Mouse (Mus musculus) left cerebral cortex, postnatal 14 days (tissue): ENCODE measurements at regions not wholly inside any gene's neighbourhood (a gene's known extent, or its start where the extent isn't known, plus 50 kb on each side); places are given as distances from the start of the nearest gene placed in this dataset.
A peak's percentile ranks its signal among the peaks of the same experiment; 100 is the strongest.

Experiments
- DNase-seq, 2 experiments: peaks; one replicate each; pipeline ENCODE4 v3.0.0; 2021 to 2022; ENCODE audit warnings: low spot score in 2 of 2, mixed read lengths in 1 of 2
- intact Hi-C: fragments of 180-260 bp; cut with DNase I; formaldehyde crosslinking; loops from one replicate; pipeline ENCODE4 v1.15.1; 2025

DNA sequence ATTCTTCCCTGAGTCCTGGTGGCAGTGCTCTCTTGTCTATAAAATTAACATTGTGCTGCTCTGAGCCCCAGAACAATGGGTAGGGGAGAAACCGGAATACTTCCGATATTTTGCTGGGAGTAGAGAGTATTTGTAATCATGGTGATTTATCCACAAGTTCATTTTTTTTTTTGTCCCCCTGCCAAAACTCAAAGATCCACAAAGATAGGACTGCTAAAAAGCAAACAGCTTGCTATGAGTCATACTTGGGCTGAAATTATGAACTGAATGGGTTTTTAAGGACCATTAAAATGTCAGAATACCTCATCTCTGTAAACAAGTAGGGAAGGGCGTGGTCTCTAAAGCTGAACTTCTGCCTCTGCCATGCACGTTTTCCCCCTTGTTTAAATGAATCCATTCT lies 476.3 kb downstream of the Tmem132b start:
- DNase-seq = peak in 1 of 2 experiments; percentile 49
- intact Hi-C loops = no loop called here

DNA sequence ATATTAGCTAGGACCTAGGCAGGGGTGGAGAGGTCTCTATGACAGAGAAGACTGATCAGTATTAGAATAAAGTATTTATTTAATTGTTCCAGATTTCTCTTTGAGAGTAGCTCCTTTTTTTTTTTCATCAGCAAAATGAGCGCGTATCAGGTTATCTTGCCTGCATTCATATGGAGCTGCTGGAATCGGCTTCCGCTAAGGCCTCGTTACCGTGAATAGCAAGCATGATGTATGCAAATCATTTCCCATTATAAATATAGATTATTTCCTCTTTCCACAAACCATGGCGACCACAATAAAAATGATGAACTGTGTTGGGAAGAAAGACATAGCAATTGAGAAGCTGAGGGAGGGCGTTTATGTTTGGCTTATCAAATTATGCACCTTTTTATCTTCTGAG lies 476.7 kb downstream of the Tmem132b start:
- no peak for DNase-seq

DNA sequence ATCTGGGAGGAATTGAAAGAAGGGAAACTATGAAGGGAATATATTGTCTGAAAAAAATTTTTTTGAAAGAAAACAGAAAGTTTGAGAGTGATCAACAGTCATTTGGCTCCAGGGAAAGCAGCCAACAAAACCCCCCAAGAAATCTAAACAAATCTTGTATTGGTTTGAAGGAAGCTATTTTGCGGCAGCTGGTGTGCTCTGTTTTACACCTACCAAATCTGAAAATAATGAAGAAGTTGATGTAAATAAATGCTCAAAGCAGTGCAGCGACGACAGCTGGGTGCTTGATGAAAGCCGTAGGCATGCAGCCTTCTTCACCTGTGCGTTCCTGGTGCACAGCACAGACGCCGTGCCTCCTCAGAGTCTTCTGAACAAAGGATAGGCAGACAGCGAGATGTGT lies 488.2 kb downstream of the Tmem132b start:
- DNase-seq = peak; percentile 11 to 27
- intact Hi-C loops = no loop called here

More for the DNA sequence above, 476.7 kb downstream of the Tmem132b start:
- intact Hi-C loops = no loop called here

DNA sequence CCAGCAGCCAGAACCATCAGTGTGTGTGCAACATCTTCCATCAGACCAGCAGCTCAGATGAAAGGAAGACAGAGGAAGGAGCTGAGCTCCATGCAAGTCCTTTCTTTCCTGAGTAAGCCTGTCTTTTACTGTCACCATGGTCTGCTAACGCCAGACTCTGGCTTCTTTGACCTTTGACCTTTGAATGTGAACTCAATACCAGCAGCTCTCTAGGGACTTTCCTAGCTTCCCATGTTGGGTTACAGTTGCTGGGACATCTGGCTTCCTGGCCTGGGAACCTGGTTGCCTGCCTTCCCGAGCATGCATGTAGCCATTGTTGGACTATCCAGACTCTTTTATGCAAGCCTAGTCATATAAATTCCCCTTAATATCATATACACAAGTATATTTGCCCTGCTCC lies 492.3 kb downstream of the Tmem132b start:
- DNase-seq = no peak
- intact Hi-C loops = no loop called here

DNA sequence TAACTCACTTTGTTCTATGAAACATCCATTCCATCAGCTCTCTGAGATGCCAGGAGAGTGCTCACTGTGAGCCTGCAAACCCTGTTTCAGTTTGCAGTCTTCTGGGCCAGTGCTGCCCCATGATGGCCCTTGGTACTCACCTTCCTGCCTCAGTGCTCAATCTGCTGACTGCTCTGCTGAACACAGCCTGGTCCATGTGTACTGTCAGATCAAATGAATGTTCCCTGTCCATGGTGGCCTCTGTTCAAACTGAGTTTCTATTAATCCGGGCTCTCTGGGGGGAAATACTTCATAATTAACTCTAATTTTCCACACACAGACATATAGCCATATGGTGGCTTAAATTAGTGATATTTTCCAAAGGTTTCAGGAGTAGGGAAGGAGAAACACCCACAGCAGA lies 503.3 kb downstream of the Tmem132b start:
- DNase-seq = no peak
- intact Hi-C loops = no loop called here

DNA sequence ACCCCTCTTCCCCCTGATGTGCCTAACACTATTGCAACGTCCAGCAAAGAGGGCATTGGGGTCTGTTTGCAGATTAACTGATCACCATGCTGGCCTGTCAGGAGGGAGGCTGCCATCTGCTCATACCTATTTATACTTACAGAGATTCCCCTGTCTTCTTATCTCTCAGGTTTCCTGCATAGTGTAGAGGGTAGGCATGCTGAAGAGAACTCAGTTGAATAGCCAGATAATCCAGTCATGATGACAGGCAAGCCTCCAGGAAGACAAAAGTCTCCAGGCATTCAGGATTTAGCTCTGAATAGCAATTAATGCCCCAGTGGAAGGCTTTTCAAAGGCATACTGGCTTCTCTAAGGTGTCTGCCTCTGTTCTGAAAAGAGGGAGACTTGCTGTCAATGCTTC lies 505.1 kb downstream of the Tmem132b start:
- intact Hi-C loops = no loop called here
- no peak for DNase-seq

DNA sequence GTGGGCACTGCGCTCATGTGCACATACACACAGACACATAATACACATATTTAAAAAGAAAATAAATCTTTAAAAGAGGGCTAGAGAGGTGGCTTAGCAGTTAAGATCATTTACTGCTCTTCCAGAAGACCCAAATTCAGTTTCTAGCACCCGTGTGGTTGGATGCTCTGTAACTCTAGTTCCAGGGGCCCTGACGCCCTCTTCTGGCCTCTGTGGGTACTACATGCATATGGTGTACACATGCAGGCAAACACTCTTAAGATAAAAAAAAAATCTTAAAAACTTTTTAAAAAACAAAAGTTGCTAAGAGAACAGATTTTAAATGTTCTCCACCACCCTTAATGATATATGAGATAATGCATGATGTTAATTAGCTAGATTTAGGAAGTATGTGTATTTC lies 514.2 kb downstream of the Tmem132b start:
- intact Hi-C loops = no loop called here
- DNase-seq = no peak

DNA sequence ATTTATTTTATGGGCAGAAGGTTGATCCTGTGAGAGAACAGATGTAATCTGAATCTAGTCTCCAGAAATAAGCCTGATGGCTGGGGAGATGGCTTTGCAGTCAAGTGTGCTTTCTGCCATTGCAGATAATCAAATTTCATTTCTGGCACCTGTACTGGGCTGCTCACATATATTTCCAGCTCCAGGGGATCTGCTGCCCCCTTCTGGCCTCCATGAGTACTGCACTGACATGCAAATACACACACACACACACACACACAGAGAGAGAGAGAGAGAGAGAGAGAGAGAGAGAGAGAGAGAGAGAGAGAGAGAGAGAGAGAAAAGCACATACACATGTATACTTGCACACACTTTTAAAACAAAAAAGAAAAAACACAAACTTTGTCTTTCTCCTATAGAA lies 532.1 kb downstream of the Tmem132b start:
- intact Hi-C loops = no loop called here
- DNase-seq = no peak

DNA sequence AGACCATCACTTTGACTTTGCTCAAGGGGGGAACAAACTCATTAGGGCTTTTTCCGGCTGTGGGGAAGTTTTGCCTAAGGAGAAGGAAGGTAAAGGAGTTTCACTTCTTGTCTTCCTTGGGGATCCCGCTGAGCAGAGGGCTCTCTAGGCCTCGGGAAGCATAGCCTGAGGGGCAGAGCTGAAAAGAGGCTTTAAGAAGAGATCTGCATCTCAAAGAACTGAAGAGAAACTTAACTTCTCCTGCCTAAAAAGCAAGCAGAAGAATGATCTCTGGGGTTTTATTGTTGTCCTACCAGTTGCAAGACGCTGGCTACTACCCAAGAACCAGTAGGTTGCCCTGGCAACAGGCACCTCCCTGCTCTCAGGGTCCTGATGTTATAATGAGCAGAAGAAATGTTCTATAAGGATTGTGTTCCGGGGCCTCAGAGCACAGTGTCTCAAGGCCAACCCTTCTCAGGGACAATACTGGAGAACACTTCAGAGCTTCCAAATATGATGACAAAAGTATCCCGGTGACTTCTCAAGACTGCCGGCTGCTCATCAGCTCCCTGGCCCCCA lies 547.8 kb downstream of the Tmem132b start:
- DNase-seq = no peak
- intact Hi-C loops = no loop called here

DNA sequence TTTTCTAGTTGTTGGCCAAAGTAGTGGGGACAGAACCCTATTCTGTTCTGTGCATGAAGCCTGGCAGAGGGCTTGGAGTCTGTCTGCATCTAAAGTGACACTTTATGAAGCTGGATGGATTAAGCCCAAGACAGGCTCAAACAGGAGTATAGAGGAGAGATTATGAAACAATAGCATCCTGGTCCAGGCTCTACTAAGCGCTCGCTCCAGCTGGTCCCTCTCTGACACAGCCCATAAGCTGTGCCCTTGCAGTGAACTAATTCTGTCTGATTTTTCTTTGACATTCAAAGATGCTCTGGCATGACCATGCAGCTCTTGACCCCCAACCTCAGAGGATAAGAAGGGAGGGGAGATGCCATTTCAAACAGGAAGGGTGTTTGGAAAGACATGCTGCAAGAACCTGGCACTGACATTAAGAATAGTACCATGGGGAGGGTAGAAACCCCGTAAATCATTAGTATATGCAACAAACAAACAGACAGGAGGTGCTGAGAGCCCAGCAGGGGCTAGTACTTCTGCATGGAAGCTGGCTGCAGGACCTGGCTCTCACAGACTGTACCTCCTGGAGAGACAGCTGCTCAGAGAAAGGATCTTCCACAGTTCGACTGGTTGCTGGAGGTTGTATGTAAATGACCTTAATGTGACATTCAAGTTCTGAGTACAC lies 556.8 kb downstream of the Tmem132b start:
- no peak for DNase-seq
- intact Hi-C loops = no loop called here

DNA sequence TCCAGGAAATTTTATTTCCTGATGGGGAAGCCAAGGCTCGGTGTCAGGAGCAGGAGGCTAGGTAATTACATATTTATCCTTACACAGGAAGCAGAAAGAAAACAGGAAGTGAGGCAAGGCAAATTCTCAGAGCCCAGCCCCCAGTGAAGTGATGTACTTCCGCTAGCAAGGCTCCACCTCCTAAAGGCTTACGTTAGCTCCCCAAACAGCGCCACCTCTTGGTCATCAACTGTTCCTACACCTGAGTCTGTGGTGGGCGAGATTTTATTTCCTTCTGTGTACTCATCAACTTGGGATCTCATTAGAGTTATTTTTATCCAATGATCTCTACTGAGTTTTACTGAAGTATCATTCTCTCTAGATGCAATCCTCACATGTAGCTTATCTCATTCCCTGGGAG lies 561.6 kb downstream of the Tmem132b start:
- intact Hi-C loops = no loop called here
- peak in 1 of 2 experiments; percentile 7 for DNase-seq

DNA sequence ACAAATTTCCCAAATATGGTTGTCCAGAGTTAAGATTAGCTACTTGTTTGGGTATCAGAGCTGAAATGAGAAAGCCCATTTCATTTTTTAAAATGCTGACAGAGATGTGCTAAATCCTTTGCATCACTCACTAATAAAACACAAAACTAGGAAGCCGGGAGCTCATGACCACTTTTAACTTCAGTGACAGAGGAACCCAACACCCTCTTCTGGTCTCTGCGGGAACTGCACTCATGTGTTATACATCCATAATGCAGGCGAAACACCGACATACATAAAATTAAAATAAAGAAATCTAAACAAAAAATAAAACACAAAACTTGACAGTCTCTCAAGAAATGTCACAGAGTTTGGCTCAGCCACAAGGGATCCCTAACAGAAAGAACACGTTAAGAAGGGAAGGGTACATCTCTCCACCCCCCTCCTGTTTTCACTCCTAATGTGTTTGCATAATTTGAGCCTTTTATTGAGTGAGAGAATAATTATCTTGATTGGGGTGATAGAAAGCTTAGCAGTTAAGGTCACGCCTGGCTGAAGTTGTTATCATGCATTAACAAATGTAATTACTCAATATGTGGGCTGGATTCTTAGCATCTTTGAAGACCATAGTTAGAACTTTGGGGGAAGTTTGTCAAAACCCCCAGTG lies 565.2 kb downstream of the Tmem132b start:
- peak; percentile 26 to 31 for DNase-seq
- intact Hi-C loops = no loop called here

DNA sequence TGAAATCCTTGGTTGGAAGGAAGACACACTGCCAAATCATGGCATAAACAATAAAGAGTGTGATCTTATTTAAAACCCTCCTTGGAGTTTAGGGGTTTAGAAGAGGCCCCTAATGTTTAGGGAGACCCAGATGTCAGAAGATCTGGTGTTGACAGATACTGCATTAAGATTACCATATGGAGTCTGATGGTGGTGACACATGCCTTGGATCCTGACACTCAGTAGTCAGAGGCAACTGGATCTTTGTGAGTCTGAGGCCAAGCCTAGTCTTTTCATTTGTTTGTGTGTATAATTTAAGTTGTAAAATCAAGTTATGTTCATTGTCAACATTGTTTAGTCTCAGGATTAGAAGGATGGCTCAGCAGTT lies 565.7 kb downstream of the Tmem132b start:
- DNase-seq = no peak
- intact Hi-C loops = no loop called here

DNA sequence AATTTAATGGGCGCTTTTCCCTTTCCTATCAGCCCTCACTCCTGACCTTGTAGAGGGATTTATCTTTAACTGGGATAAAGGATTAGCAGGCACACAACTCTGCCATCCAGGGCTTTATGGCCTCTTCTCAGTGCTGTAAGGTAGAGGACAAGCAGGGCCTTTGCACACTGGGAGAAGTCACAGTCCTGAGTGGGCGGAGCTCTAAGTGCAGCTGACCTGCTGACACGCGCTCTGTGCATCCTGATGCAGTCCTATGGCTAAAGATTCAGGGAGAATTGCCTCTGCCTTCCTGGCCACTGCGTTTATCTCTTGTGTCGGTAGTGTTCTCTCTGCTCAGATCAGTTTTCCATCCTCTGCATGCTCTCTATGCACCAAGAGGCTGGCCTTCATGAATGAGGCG lies 566.9 kb downstream of the Tmem132b start:
- intact Hi-C loops = no loop called here
- no peak for DNase-seq

DNA sequence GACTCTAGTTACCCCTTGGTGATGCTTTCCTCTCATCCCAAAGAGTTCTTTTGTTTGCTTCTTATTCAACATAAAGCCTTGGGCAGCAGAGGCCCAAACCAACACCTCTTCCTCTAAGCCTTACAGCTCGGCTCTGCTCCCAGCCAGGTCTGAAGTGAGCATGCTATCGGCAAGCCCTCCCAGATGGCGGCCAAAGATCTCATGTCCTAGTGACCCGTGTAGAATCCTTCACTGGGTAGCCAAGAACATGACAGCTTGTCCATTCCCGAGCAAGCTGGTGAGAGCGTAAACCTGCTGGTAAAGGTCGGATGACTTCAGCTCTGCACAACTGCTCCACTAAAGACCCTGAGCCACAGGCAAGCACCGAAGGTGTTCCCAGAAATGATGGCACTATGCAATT lies 568.4 kb downstream of the Tmem132b start:
- DNase-seq = no peak
- intact Hi-C loops = no loop called here

DNA sequence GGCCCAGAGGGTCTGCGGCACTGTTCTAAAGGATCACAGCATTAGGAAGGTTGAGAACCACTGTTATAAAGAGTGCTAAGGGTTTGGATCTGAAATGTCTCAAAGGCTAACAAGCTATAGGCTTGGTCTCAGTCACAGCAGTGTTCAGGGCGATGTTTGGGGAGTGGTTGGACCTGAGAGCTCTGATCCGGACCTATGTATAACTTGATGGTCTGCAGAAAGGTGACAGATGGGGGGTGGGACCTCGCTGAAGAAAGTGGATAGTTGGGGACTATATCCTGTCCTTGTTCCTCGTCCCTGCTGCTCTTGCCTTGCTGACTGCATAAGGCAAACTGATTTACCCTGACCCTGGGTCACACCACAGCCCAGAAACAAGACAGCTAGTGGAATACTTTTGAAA lies 572.9 kb downstream of the Tmem132b start:
- no peak for DNase-seq
- intact Hi-C loops = no loop called here

DNA sequence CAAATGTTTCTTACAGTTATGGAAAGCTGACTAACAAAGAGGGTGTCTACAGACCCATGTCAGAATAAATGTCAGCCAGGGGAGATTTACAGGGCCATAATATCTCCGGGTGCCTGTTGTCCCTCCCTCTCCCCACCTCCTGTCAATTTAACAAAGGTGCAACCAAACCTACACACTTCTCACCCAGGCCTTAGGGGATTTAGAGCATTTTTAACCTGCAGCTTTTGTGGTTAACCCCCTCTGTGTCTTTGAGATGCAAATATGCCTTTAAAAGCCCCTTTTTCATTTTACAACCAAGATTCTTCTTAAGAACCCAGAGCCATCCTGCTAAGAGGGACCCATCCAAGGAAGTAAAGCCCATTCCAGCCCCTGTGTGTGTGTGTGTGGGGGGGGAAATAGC lies 573.3 kb downstream of the Tmem132b start:
- intact Hi-C loops = no loop called here
- no peak for DNase-seq

DNA sequence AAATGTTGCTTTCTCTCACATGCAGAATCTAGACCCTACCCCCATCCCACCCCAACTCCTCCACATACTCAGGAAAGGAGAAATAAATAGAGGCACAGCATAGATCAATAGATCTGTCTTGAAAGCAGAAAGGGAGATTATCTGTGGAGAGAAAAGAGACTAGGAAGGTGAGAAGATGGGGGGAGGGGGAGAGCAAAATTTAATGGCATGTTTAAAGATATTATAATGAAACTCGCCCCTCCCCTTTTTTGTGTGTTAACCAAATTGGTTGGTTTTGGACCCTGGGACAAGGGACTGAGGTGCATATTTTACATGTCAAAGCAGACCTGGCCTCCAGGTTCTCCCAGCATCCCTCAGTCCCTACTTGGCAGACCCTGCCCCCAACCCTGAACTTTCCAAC lies 573.9 kb downstream of the Tmem132b start:
- intact Hi-C loops = no loop called here
- no peak for DNase-seq

DNA sequence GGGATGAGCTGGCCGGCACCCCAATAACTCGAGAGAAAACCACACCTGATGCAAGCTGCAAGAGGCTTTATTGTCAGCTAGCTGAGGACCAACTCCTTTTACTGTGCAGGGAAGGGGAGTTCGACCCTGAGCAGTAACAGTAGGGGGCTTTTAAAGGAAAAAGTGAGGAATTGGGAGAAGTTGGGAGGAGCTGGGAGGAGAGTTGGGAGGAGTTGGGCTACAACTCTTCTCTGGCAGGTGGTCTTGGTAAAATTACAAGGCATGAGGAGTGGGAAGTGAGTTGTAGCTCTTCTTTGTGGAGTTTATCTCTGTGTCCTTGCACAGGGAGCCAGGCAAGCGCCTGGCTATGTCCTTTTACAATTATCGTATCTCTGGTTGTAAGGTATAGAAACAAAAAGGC lies 575.4 kb downstream of the Tmem132b start:
- intact Hi-C loops = no loop called here
- no peak for DNase-seq

DNA sequence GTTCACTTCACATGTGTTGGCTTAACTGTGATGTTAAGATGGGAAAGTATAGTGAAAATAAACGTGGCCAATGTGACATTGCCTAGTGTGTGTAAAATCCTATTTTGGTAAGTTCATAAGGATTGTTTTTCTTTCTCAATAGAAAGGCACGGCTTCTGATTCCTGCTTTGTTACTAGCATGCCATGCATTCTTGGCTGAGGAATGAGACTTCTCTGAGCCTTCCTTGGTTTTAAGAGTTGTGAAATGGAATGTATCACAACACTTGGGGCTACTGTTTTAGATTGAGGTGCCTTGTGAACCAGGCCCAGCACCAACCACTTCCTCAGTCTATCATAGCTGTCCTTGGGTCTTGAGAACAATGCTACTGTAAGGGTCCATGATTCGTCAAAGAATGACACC lies 577.3 kb downstream of the Tmem132b start:
- no peak for DNase-seq
- intact Hi-C loops = no loop called here

DNA sequence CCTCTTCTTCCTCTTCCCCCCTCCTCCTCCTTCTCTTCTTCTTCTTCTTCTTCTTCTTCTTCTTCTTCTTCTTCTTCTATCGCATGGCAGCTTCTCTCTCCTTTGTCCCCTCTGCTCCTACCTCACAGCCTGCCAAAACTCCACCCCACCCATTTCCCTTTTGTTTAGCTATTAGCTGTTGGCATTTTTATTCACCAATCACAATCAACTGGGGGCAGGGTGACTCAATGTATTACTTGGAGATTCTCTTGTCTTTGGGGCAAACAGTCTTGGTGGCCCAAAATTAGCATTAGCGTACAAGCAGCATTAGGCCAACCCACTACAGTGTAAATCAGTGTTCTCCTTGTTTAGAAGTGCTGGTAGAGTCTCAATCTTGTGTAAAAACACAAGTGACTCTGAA lies 585.7 kb downstream of the Tmem132b start:
- intact Hi-C loops = no loop called here
- DNase-seq = no peak
